Mouse (Mus musculus): Measurements from ENCODE around the gene Padi1.

GRCm38 (mm10) chr4:140876681-140877080 is 31.1 kb upstream of the Padi1 start:
- no peak for TF ChIP-seq CHD2 (IDR thresholded peaks at IDR 0.05; ENCODE audit: low read depth, low read length)
- TF ChIP-seq ZC3H11A (IDR thresholded peaks at IDR 0.05; ENCODE audit: borderline replicate concordance, low read depth, low read length), result no peak
